Mouse (Mus musculus) testis, adult 10 weeks (tissue): ENCODE data around the gene Olfr652. TPM values are rescaled to one million over a fixed set of nuclear protein-coding genes. Genes with fewer than 3 reads are reported as not detected.

ENCODE experiments used
- polyA plus RNA-seq: library from polyadenylated mRNA; stranded (reverse); fragments of 350-450 nt; fragmentation: Illumina TruSeq; extraction: RNeasy Lipid Tissue Mini Kit (QIAGEN cat#74804); gene quantifications from one replicate; pipeline ENCODE4 v1.2.3, GENCODE M21; 2014; ENCODE audit warnings: low read depth, low replicate concordance

The Olfr652 gene
- 0.20 TPM for polyA plus RNA-seq

GRCm38 (mm10) chr7:104560601-104561000 lies at the start of gene Olfr652:
Gene Olfr652 (plus strand): TSS chr7:104560901.

GRCm38 (mm10) chr7:104549833-104550232 lies 10.9 kb upstream of the Olfr652 start, which contains the start of gene Olfr651:
Gene Olfr651 (plus strand): TSS chr7:104550133.

GRCm38 (mm10) chr7:104577014-104577413 lies 16.3 kb downstream of the Olfr652 start, which contains the start of gene Olfr653:
Gene Olfr653 (plus strand): TSS chr7:104577314.

GRCm38 (mm10) chr7:104586725-104587124 lies 26.0 kb downstream of the Olfr652 start, which contains the start of gene Olfr654:
Gene Olfr654 (plus strand): TSS chr7:104587025.

GRCm38 (mm10) chr7:104601679-104602078 lies 41.0 kb downstream of the Olfr652 start, which contains the start of gene Olfr655:
Gene Olfr655 (minus strand): TSS chr7:104601779.

GRCm38 (mm10) chr7:104613655-104614054 lies 53.0 kb downstream of the Olfr652 start, which contains the start of gene Olfr656:
Gene Olfr656 (plus strand): TSS chr7:104613955.

Other genes starting within 250 kb of the Olfr652 start
- gene Trim12a, start 245.4 kb upstream of the Olfr652 start, polyA plus RNA-seq, result 5.9 TPM
- 0.24 TPM for gene Trim34b, start 231.4 kb upstream of the Olfr652 start, polyA plus RNA-seq
- gene Trim12c, start 207.5 kb upstream of the Olfr652 start, polyA plus RNA-seq, result 3.5 TPM
- gene Trim30b, start 191.0 kb upstream of the Olfr652 start, polyA plus RNA-seq, result 0.29 TPM
- gene Trim30c, start 160.1 kb upstream of the Olfr652 start, polyA plus RNA-seq, result not detected
- gene Trim30a, start 95.7 kb upstream of the Olfr652 start, polyA plus RNA-seq, result 2.4 TPM
- 4.0 TPM for gene Trim30d, start 53.1 kb upstream of the Olfr652 start, polyA plus RNA-seq
- not detected for gene Olfr651, start 10.8 kb upstream of the Olfr652 start, polyA plus RNA-seq
- gene Olfr653, start 16.4 kb downstream of the Olfr652 start, polyA plus RNA-seq, result 0.15 TPM
- 1.2 TPM for gene Olfr654, start 26.1 kb downstream of the Olfr652 start, polyA plus RNA-seq
- not detected for gene Olfr655, start 40.9 kb downstream of the Olfr652 start, polyA plus RNA-seq
- gene Olfr656, start 53.1 kb downstream of the Olfr652 start, polyA plus RNA-seq, result 0.04 TPM
- gene Olfr657, start 63.9 kb downstream of the Olfr652 start, polyA plus RNA-seq, result not detected
- gene Olfr658, start 86.4 kb downstream of the Olfr652 start, polyA plus RNA-seq, result not detected
- gene Olfr659, start 105.9 kb downstream of the Olfr652 start, polyA plus RNA-seq, result not detected
- gene Olfr661, start 125.6 kb downstream of the Olfr652 start, polyA plus RNA-seq, result not detected
- gene Usp17le, start 216.6 kb downstream of the Olfr652 start, polyA plus RNA-seq, result not detected